Mouse (Mus musculus): Measurements from ENCODE around the gene Jak1. TPM values are rescaled to one million over a fixed set of nuclear protein-coding genes. Genes with fewer than 3 reads are reported as not detected.

Gene Jak1
- 100 to 1,000 TPM; 100 to 109 TPM for total RNA-seq (2021)
- long read RNA-seq, experiment 1, full-length matches to known transcripts: 8 of 34 reads
- long read RNA-seq, experiment 1, partial matches to known transcripts: 12 of 34 reads
- long read RNA-seq, experiment 1, other reads (novel, unspliced or antisense): 14 of 34 reads
- long read RNA-seq, experiment 2, full-length matches to known transcripts: 20 of 44 reads
- long read RNA-seq, experiment 2, partial matches to known transcripts: 21 of 44 reads
- long read RNA-seq, experiment 2, other reads (novel, unspliced or antisense): 3 of 44 reads

GRCm38 (mm10) chr4:101264741-101265513, at the start of gene Jak1:
Gene Jak1 (minus strand): TSS chr4:101265282.
- DNase-seq: peak; percentile 97 to 99
- intact Hi-C loops (cut with DNase I): loop anchor here (1.0 to 5.0 kb wide), 4 partner anchors 23 to 93 kb away; no protein-coding TSS in a partner anchor

GRCm38 (mm10) chr4:101312055-101312454, 47.0 kb upstream of the Jak1 start:
- no peak for DNase-seq
- intact Hi-C loops (cut with DNase I): no loop called here

GRCm38 (mm10) chr4:101308166-101308565, 43.1 kb upstream of the Jak1 start:
- intact Hi-C loops (cut with DNase I): no loop called here

DNA sequence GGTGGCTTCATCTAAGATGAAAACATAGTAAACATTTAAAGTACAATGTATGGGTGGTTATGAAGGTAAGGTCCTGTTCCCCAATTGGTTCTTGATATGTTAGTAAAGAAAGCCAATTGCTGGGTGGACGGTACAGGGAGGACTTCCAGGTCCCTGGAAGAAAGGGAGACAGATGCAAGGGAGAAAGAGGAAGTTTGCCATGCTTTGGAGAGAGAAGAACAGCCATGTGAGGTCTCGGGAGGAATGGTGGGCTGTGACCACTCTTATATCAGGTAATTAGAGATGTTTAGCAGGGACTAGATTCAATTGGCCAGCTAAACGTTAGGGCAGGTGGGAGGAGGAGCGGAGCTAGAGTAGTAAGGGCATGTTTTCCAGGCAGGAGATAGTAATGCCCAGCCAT, 42.2 kb upstream of the Jak1 start:
- intact Hi-C loops (cut with DNase I): no loop called here
- DNase-seq: no peak

More at GRCm38 (mm10) chr4:101308166-101308565, 43.1 kb upstream of the Jak1 start:
- DNase-seq: no peak

GRCm38 (mm10) chr4:101306132-101306915, 41.2 kb upstream of the Jak1 start:
- DNase-seq: no peak
- intact Hi-C loops (cut with DNase I): no loop called here

DNA sequence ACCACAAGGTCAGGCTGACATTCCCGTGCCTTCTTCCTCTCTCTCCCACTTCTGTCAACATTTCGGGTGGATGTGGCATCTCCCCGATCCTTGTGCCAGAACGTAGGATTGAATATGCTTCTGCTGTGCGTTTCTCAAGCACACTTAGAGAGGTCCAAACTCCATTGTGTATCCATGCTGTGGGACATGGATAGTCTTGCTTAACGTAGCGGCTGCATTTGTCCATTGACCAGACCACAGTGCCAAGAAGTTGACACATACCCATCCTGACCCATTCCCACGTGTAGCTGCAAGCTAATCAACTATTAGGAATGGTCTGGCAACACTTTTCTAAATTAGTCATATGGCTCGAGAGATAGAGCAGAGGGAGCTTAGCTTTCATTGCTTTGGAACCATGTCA, 40.0 kb upstream of the Jak1 start:
- intact Hi-C loops (cut with DNase I): no loop called here

GRCm38 (mm10) chr4:101304114-101304513, 39.0 kb upstream of the Jak1 start:
- DNase-seq: no peak
- intact Hi-C loops (cut with DNase I): no loop called here

More for the DNA sequence above, 40.0 kb upstream of the Jak1 start:
- DNase-seq: no peak

DNA sequence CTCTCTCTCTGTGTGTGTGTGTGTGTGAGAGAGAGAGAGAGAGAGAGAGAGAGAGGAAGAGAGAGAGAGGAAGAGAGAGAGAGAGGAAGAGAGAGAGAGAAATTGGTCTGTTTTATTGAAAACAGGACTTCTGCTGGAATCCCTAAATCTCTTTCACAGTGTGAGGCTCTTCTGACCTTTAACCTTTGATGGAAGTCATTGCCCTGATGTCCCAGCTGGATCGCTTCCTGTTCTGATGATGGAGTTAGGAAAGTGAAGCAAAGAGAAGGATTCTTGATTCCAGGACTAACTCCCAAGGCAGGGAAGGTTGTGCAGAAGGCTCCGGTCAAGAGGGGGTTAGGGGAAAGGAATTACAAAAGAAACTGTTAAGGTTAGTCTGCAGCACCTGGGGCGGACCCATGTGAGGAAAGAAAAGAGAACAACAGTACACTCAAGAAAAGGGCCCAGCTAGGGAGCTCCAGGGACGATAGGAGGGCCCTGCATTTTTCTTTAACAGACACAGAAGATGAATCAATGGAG, 35.4 kb upstream of the Jak1 start:
- DNase-seq: no peak
- intact Hi-C loops (cut with DNase I): no loop called here

DNA sequence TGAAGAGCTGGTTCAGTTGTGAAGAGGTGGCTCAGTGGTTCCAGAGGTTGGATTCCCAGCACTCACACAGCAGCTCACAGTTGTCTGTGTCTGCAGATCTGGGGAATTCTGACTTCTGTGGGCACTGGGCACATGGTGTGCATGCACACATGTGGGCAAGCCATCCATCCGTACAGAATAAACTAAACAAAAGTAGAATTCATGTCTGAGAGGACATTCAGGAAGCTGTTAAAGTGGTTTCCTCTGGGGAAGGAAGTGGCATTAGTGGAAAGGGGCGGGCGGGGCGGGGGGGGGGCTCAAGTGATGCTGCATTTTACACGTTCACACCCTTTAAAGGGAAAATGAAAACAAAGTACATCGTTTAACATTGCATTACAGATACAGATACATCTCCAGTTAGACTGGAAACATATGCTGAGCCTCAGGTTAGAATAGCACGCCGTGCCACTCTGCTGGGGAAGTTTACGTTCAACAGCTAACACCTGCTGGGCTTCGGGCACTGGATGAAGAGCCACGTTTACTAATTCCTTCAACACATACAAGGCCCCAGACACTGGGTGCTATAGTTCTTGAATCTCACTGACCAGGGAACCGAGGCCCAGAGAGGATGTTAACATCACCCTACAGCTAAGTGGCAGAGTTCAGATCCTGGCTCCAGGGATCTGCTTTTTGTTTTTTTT, 33.4 kb upstream of the Jak1 start:
- intact Hi-C loops (cut with DNase I): no loop called here
- DNase-seq: no peak

DNA sequence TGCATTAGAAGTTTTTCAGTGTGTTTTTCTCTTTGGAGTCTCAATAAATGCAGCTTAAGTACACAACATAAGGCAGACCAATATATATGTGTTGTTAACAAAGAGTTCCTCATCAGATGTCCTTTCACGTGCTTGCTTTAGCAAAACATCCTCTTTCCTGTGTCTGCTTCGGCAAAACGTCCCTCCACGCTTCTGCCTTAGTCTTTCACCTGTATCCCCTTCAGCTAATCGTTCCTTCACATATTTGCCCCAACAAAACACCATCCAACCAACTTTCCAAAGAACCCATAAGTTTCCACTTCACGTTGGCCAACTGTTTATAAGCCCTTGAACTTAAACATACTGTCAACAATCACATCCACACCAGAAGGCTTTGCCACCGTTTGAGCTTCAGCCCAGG, 31.8 kb upstream of the Jak1 start:
- no peak for DNase-seq
- intact Hi-C loops (cut with DNase I): no loop called here

GRCm38 (mm10) chr4:101295788-101296187, 30.7 kb upstream of the Jak1 start:
- intact Hi-C loops (cut with DNase I): no loop called here

DNA sequence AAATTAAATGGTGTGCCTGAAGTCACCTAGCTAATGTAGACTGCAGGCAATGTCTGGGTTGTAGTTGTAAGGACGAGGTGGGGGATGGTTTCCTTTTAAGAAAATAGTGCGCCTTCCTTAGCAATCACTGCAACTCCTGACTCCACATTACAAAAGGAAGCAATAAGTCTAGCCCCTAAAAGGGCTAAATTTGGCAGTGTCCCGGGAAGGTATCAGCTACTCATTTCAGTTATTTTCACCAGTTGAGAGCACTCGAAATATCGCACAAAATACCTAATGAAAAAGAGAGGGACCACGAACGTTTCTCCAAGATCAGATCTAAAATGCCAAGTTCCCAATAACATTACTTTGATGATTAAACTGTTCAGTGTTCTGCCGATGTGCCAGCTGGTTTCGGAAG, 28.6 kb upstream of the Jak1 start:
- intact Hi-C loops (cut with DNase I): no loop called here
- DNase-seq: no peak

More at GRCm38 (mm10) chr4:101295788-101296187, 30.7 kb upstream of the Jak1 start:
- DNase-seq: no peak

GRCm38 (mm10) chr4:101292736-101293541, 27.9 kb upstream of the Jak1 start:
- intact Hi-C loops (cut with DNase I): no loop called here
- DNase-seq: peak; percentile 60 to 71

DNA sequence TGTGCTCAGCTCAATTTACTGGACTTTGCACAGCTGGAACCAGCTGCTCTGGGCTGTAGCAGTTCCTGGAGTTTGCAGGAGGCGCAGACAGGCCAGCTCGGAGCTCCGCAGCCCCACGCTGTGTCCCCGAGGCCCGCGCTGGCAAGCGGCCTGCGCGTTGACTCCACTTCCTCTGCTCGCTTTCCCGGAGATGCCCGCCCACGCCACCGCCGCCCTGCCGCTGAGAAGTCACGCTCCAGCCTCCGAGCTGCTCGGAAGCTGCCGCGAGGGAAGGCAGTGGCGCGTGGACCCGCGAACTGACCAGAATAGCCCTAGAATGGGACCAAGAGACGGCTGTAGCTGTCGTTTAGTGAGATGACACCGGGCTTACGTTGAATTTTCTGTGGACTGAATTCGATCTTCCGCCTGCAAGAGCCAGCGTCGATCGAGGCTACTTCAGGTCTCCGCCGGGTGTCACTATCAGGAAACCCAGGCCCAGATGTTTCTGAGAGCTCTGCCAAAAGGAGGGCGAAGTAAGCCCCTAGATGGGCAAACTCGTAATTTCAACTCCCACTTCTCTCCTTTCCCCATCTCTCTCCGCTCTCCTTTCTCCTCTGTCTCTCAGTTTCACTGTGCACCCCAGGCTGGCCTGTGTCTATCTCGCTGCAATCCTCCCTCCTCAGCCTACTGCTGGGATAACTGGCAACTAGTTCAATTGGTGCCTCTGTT, 27.1 kb upstream of the Jak1 start:
- intact Hi-C loops (cut with DNase I): no loop called here
- peak; percentile 84 to 90 for DNase-seq

GRCm38 (mm10) chr4:101288292-101288691, 23.2 kb upstream of the Jak1 start:
- intact Hi-C loops (cut with DNase I): no loop called here

DNA sequence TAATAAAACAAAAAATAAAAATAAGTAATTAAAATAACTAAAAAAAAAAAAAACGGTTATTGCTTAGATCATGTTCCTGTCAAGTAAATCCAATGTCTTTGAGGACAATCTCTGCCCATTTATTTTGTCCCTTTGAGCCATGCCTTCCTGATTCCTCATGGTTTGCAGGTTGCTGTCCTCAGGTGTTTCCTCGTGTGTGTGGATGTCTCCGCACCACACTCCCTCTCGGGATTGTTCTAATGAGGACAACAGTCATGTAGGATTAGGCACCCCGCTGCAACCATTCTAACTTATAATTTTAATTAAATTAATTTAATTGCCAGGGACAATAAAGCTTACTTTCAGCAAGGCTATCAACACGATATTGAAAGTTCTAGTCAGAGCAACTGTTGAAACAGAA, 21.5 kb upstream of the Jak1 start:
- no peak for DNase-seq
- intact Hi-C loops (cut with DNase I): no loop called here

More at GRCm38 (mm10) chr4:101288292-101288691, 23.2 kb upstream of the Jak1 start:
- no peak for DNase-seq

DNA sequence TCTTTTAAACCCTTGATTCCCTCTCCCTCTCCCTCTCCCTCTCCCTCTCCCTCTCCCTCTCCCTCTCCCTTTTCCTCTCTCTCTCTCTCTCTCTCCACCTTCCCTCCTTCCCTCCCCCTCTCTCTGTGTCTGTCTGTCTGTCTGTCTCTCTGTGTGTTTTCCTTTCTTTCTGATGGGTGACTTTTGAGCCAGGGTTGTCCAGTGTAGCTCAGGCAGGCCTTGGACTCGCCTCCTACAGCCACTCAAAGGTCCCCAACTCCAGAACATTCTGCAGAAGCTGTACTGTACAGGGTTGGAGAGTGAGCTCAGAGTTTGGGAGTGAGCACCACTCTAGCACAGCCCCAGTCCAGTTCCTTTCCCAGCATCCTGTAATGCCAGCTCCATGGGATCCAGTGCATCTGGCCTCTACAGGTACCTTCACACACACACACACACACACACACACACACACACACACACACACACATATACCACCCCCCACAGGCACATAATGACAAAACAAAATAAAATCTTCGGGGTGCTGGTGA, 20.9 kb upstream of the Jak1 start:
- no peak for DNase-seq
- intact Hi-C loops (cut with DNase I): no loop called here

DNA sequence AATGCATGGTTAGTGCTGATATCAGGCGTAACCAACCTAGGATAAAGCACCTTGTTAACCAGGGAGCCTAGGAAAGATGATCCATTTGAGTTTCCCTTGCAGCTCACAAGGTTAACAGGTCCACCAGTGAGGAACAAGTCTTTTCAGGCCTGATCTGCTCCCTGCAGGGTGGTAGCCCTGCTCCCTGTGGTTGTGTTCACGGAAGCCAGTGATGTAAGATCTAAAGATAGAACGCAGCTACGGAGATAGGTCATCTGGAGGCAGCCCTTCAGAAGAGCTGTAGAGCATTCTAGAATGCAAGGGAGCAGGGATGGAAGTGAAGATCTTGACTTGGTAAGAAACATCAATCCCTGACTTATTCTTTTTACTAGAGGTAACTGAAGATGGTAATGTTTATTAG, 18.9 kb upstream of the Jak1 start:
- intact Hi-C loops (cut with DNase I): no loop called here
- DNase-seq: no peak

DNA sequence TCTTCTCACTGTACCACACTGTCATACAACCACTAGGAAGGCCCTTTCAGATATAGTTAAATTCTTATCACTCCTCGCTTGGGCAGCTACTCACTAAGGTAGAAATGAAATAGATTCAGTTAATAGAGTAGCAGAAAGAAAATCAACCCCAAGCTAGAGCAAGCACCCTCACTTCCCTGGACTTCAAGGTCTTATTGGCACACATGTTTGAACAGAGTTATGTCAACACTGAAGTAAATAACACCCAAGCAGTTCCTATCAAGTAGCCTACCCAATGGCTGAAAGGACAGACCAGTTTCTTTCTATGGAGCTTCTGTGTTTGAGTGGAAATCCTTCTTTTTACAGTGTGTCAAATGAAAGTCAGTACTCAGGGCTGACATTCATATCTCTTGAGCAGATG, 17.2 kb upstream of the Jak1 start:
- no peak for DNase-seq
- intact Hi-C loops (cut with DNase I): no loop called here
